Mouse (Mus musculus) layer of hippocampus, postnatal 10 days (tissue): ENCODE measurements around the gene Igf1r. TPM values are rescaled to one million over a fixed set of nuclear protein-coding genes. Genes with fewer than 3 reads are reported as not detected.

Experiments used
- DNase-seq, 2 experiments: peaks; one replicate each; pipeline ENCODE4 v3.0.0; 2021; ENCODE audit warnings: low spot score in 2 of 2
- total RNA-seq, 2 experiments: library from RNA; stranded (reverse); gene quantifications; 2 replicates each; pipeline ENCODE4 v1.2.3; 2021

Gene Igf1r
- total RNA-seq, 2 experiments from 2014 or later = 34.3 to 34.5 TPM

- DNase-seq = no peak
Observed at GRCm38 (mm10) chr7:68073460-68073806, 120.8 kb downstream of the Igf1r start.

GRCm38 (mm10) chr7:68074748-68075147, 122.1 kb downstream of the Igf1r start:
- DNase-seq = no peak

- no peak for DNase-seq
Observed at GRCm38 (mm10) chr7:68075401-68075800, 122.8 kb downstream of the Igf1r start.

- DNase-seq = no peak
Observed at GRCm38 (mm10) chr7:68080122-68080845, 127.7 kb downstream of the Igf1r start.

- peak; percentile 63 to 69 for DNase-seq
Observed at GRCm38 (mm10) chr7:68085338-68085737, 132.7 kb downstream of the Igf1r start.

GRCm38 (mm10) chr7:68085870-68086341, 133.3 kb downstream of the Igf1r start:
- DNase-seq = no peak

- no peak for DNase-seq
Observed at GRCm38 (mm10) chr7:68087496-68087895, 134.9 kb downstream of the Igf1r start.

- peak; percentile 31 to 45 for DNase-seq
Observed at GRCm38 (mm10) chr7:68088825-68089224, 136.2 kb downstream of the Igf1r start.

GRCm38 (mm10) chr7:68089725-68090124, 137.1 kb downstream of the Igf1r start:
- DNase-seq = no peak

- DNase-seq = peak; percentile 35 to 42
Observed at GRCm38 (mm10) chr7:68090576-68090975, 137.9 kb downstream of the Igf1r start.

- no peak for DNase-seq
Observed at GRCm38 (mm10) chr7:68092304-68092978, 139.8 kb downstream of the Igf1r start.

GRCm38 (mm10) chr7:68093817-68094216, 141.2 kb downstream of the Igf1r start:
- no peak for DNase-seq

GRCm38 (mm10) chr7:68095574-68095973, 142.9 kb downstream of the Igf1r start:
- DNase-seq = no peak

- DNase-seq = no peak
Observed at GRCm38 (mm10) chr7:68096411-68096810, 143.8 kb downstream of the Igf1r start.

- no peak for DNase-seq
Observed at GRCm38 (mm10) chr7:68097081-68097836, 144.6 kb downstream of the Igf1r start.

GRCm38 (mm10) chr7:68098098-68098497, 145.5 kb downstream of the Igf1r start:
- no peak for DNase-seq

GRCm38 (mm10) chr7:68100388-68100787, 147.8 kb downstream of the Igf1r start:
- no peak for DNase-seq

GRCm38 (mm10) chr7:68102456-68103177, 150.0 kb downstream of the Igf1r start:
- peak; percentile 51 to 65 for DNase-seq

- DNase-seq = no peak
Observed at GRCm38 (mm10) chr7:68103178-68103530, 150.5 kb downstream of the Igf1r start.

GRCm38 (mm10) chr7:68111532-68111931, 158.9 kb downstream of the Igf1r start:
- DNase-seq = no peak

GRCm38 (mm10) chr7:68112582-68112981, 160.0 kb downstream of the Igf1r start:
- no peak for DNase-seq
